27 mouse cellular contexts compared by ENCODE assay signal in genomic region chr1:189364188-189364587, GRCm38 (mm10). TPM values are rescaled to one million over a fixed set of nuclear protein-coding genes. Genes with fewer than 3 reads are reported as not detected.
DNase-seq lines count a peak whose midpoint lies in the region; ATAC-seq and TF ChIP-seq lines count a peak whose summit lies in the region.
"Had no signal": no experiment of that assay in that cellular context is flagged by ENCODE, and none has a peak within 500 bp of the region (broad histone marks: within the 10 kb centered on the region; RNA-seq: fewer than 3 reads in every experiment).

No protein-coding gene starts in this region.

- H3K4me2 ChIP-seq in lung, embryonic 16.5 days (ENCODE audit: low read depth, low read length): no peak overlapping the region
- H3K4me2 ChIP-seq in stomach, embryonic 16.5 days (ENCODE audit: low read depth, low read length): no peak overlapping the region
- H3K4me2 ChIP-seq: heart, embryonic 13.5 days; hindbrain, embryonic 12.5 days; midbrain, embryonic 13.5 days had no signal

- TF ChIP-seq POLR2A in kidney, adult 2 months (IDR thresholded peaks at IDR 0.05; ENCODE audit: low read depth, low read length): no peak

- H3K27me3 ChIP-seq in kidney, adult 2 months (replicated peaks; ENCODE audit: control insufficient read depth, insufficient read depth, low read length): no peaks in the 10 kb centered on the region
- H3K27me3 ChIP-seq in lung, embryonic 16.5 days (ENCODE audit: control insufficient read depth, insufficient read depth, low read depth, low read length): no peaks in the 10 kb centered on the region
- H3K27me3 ChIP-seq in stomach, embryonic 16.5 days (ENCODE audit: control insufficient read depth, insufficient read depth, low read length): no peaks in the 10 kb centered on the region
- no peaks in the 10 kb centered on the region for H3K27me3 ChIP-seq in midbrain, embryonic 10.5 days (ENCODE audit: low read depth, poor library complexity, severe bottlenecking)
- H3K27me3 ChIP-seq: heart, embryonic 13.5 days; hindbrain, embryonic 12.5 days; midbrain, embryonic 13.5 days; Patski had no signal

- no peaks in the 10 kb centered on the region for H3K4me1 ChIP-seq in kidney, adult 2 months (ENCODE audit: control insufficient read depth, insufficient read depth, low read length)
- peaks cover 3% of the 10 kb centered on the region for H3K4me1 ChIP-seq in lung, embryonic 16.5 days (replicated peaks; ENCODE audit: control insufficient read depth, insufficient read depth, low read length)
- no peaks in the 10 kb centered on the region for H3K4me1 ChIP-seq in stomach, embryonic 16.5 days (ENCODE audit: control insufficient read depth, insufficient read depth, low read length)
- no peaks in the 10 kb centered on the region; the same call in 1 of the 2 replicates for H3K4me1 ChIP-seq in midbrain, embryonic 10.5 days
- H3K4me1 ChIP-seq: forebrain, embryonic 10.5 days; heart, embryonic 13.5 days; hindbrain, embryonic 12.5 days; midbrain, embryonic 13.5 days had no signal

- H3K9me3 ChIP-seq in lung, embryonic 16.5 days (ENCODE audit: control insufficient read depth, low read length): no peaks in the 10 kb centered on the region
- H3K9me3 ChIP-seq in stomach, embryonic 16.5 days (replicated peaks; ENCODE audit: control insufficient read depth, low read length): no peaks in the 10 kb centered on the region
- H3K9me3 ChIP-seq in midbrain, embryonic 10.5 days (replicated peaks): no peaks in the 10 kb centered on the region
- H3K9me3 ChIP-seq: forebrain, embryonic 10.5 days; heart, embryonic 13.5 days; hindbrain, embryonic 12.5 days; midbrain, embryonic 13.5 days had no signal

- no peak for TF ChIP-seq CTCF in kidney, adult 2 months (conservative IDR thresholded peaks at IDR 0.05; ENCODE audit: insufficient read depth, insufficient read length, low read depth, low read length)

- no peak overlapping the region for H3K9ac ChIP-seq in lung, embryonic 16.5 days (ENCODE audit: low read length)
- H3K9ac ChIP-seq in stomach, embryonic 16.5 days (ENCODE audit: low read length): no peak overlapping the region
- H3K9ac ChIP-seq: heart, embryonic 13.5 days; hindbrain, embryonic 12.5 days; midbrain, embryonic 13.5 days had no signal

- peak; percentile 60 for ATAC-seq in lung, embryonic 16.5 days (ENCODE audit: low read depth)
- ATAC-seq in stomach, embryonic 16.5 days (ENCODE audit: insufficient read depth, low FRiP score): peak; percentile 33; the same call in 1 of the 2 replicates
- ATAC-seq: CD4-positive, CD25-positive, alpha-beta regulatory T cell, adult 4 months; forebrain, embryonic 16.5 days; midbrain, embryonic 13.5 days; Patski had no signal

- DNase-seq in kidney, adult 2 months: peak; percentile 11
- no peak for DNase-seq in kidney, adult 18-20 months
- peak; percentile 14 for DNase-seq in kidney, postnatal 14 days
- DNase-seq in embryo, embryonic 10.5 days (ENCODE audit: low spot score): no peak
- DNase-seq in midbrain, embryonic 10.5 days (ENCODE audit: low spot score): no peak
- DNase-seq: adrenal gland, adult 2 months; cerebellum, adult 11-12 months; cerebellum, postnatal 10 days; gastrocnemius, postnatal 14 days; heart, adult 2 months; heart, postnatal 14 days; right cerebral cortex, postnatal 25 days; spleen, adult 18-20 months; thymus, adult 18-20 months; thymus, postnatal 36 days had no signal

- WGBS in kidney, adult 2 months: 34% methylated on average over 5 of the region's 5 CpGs
- WGBS in lung, embryonic 16.5 days: 52% methylated on average over 5 of the region's 5 CpGs
- WGBS in stomach, embryonic 16.5 days: 52% methylated on average over 5 of the region's 5 CpGs
- WGBS in midbrain, embryonic 10.5 days: 73% methylated on average over 5 of the region's 5 CpGs

- H3K27ac ChIP-seq in kidney, adult 2 months (ENCODE audit: insufficient read depth, low read depth, low read length): no peak overlapping the region
- no peak overlapping the region for H3K27ac ChIP-seq in lung, embryonic 16.5 days (ENCODE audit: low read length)
- no peak overlapping the region for H3K27ac ChIP-seq in stomach, embryonic 16.5 days (ENCODE audit: low read length)
- H3K27ac ChIP-seq in midbrain, embryonic 10.5 days (replicated peaks): no peak overlapping the region
- H3K27ac ChIP-seq: forebrain, embryonic 10.5 days; heart, adult 2 months; heart, embryonic 13.5 days; hindbrain, embryonic 12.5 days; kidney, postnatal 0 days; layer of hippocampus, adult 2 months; midbrain, embryonic 13.5 days had no signal

- no peaks in the 10 kb centered on the region for H3K36me3 ChIP-seq in kidney, adult 2 months (ENCODE audit: control insufficient read depth, insufficient read depth, low read length)
- H3K36me3 ChIP-seq in lung, embryonic 16.5 days (ENCODE audit: control insufficient read depth, insufficient read depth, low read length): no peaks in the 10 kb centered on the region
- no peaks in the 10 kb centered on the region for H3K36me3 ChIP-seq in stomach, embryonic 16.5 days (ENCODE audit: control insufficient read depth, insufficient read depth, low read length)
- no peaks in the 10 kb centered on the region for H3K36me3 ChIP-seq in midbrain, embryonic 10.5 days
- H3K36me3 ChIP-seq: forebrain, embryonic 10.5 days; heart, embryonic 13.5 days; hindbrain, embryonic 12.5 days; midbrain, embryonic 13.5 days had no signal

- no peak overlapping the region for H3K4me3 ChIP-seq in kidney, adult 2 months (ENCODE audit: insufficient read depth, low read depth, low read length)
- no peak overlapping the region for H3K4me3 ChIP-seq in lung, embryonic 16.5 days (ENCODE audit: low read length)
- H3K4me3 ChIP-seq in stomach, embryonic 16.5 days (replicated peaks; ENCODE audit: low read length): no peak overlapping the region
- no peak overlapping the region for H3K4me3 ChIP-seq in midbrain, embryonic 10.5 days
- H3K4me3 ChIP-seq: forebrain, embryonic 10.5 days; heart, adult 2 months; heart, embryonic 13.5 days; hindbrain, embryonic 12.5 days; layer of hippocampus, adult 2 months; midbrain, embryonic 13.5 days had no signal

RNA-seq across cellular contexts. Expression of gene Kcnk2, which starts 37.9 kb away (rescaled TPM):
- 2.7 and 2.9 TPM in 2 replicates for polyA plus RNA-seq in kidney, adult 2 months (2012; rRNA removed)
- polyA plus RNA-seq in lung, embryonic 16.5 days (2015; fragmentation: Nextera tagmentation; extraction: Ambion mirVana): 4.2 TPM in 2 replicates
- polyA plus RNA-seq in stomach, embryonic 16.5 days (2015; fragmentation: Nextera tagmentation; extraction: Ambion mirVana): 1.8 and 2.9 TPM in 2 replicates
- polyA plus RNA-seq in midbrain, embryonic 10.5 days (2016; fragmentation: Nextera tagmentation; extraction: Ambion mirVana): 2.7 and 4.8 TPM in 2 replicates
- polyA plus RNA-seq: CD4-positive, CD25-positive, alpha-beta regulatory T cell, adult 4 months; liver, embryonic 16.5 days; Patski had no signal

Comparison
In these comparisons a context has a peak if more than half of its experiments do, and no peak if none do; other contexts are left out.
1. DNase-seq: peak in kidney, adult 2 months (single experiment) and kidney, postnatal 14 days (single experiment); none in kidney, adult 18-20 months (single experiment), embryo, embryonic 10.5 days (single experiment) and midbrain, embryonic 10.5 days (single experiment).